Mouse (Mus musculus) spleen, adult 2 months (tissue): Measurements from ENCODE around the gene Fbxl17.

Source experiments
- CTCF ChIP-seq: fragments of 200-500 bp; IDR thresholded peaks from 2 replicates; pipeline ENCODE4 v1.5.1; 2011; ENCODE audit warnings: mild to moderate bottlenecking, inconsistent platforms; ENCODE audit not compliant: insufficient read depth, insufficient read length, insufficient replicate concordance; ENCODE audit errors: extremely low read depth
- POLR2A ChIP-seq: fragments of 200-500 bp; IDR thresholded peaks from 2 replicates; pipeline ENCODE4 v1.6.1; 2011; ENCODE audit warnings: low read depth, low read length, inconsistent platforms

- TF ChIP-seq POLR2A = no peak
- no peak for TF ChIP-seq CTCF
Measured at GRCm38 (mm10) chr17:63157019-63157418, 342.8 kb downstream of the Fbxl17 start.
